Comparison of ENCODE assay signal across 22 mouse cellular contexts in genomic region chr15:86506666-86507065, GRCm38 (mm10).
"Had no signal": no experiment of that assay in that cellular context is flagged by ENCODE, and none has a peak within 500 bp of the region (broad histone marks: within the 10 kb centered on the region; RNA-seq: fewer than 3 reads in every experiment).

No protein-coding gene starts in this region.

- DNase-seq: kidney, adult 18-20 months; kidney, postnatal 25 days; left cerebral cortex, postnatal 4 days; liver; lung, adult 18-20 months; lung, postnatal 10 days; lung, postnatal 36 days; retina, postnatal 1 day; right cerebral cortex, postnatal 25 days; spleen, adult 18-20 months; thymus, postnatal 25 days had no signal

- H3K4me1 ChIP-seq: limb, embryonic 13.5 days; liver, embryonic 12.5 days; liver, embryonic 15.5 days; lung, embryonic 15.5 days; neural tube, embryonic 12.5 days; stomach, embryonic 15.5 days had no signal

- H3K4me3 ChIP-seq: layer of hippocampus, adult 2 months; limb, embryonic 13.5 days; liver, embryonic 12.5 days; liver, embryonic 15.5 days; lung, embryonic 15.5 days; midbrain, embryonic 12.5 days; neural tube, embryonic 12.5 days; stomach, embryonic 15.5 days had no signal

- H3K9me3 ChIP-seq: limb, embryonic 13.5 days; liver, embryonic 12.5 days; liver, embryonic 15.5 days; lung, embryonic 15.5 days; midbrain, embryonic 12.5 days; neural tube, embryonic 12.5 days; stomach, embryonic 15.5 days had no signal

- ATAC-seq: intestine, embryonic 16.5 days; liver, embryonic 12.5 days; midbrain, embryonic 16.5 days had no signal

- H3K27me3 ChIP-seq: limb, embryonic 13.5 days; liver, embryonic 12.5 days; liver, embryonic 15.5 days; lung, embryonic 15.5 days; midbrain, embryonic 12.5 days; neural tube, embryonic 12.5 days; stomach, embryonic 15.5 days had no signal

- H3K36me3 ChIP-seq: limb, embryonic 13.5 days; liver, embryonic 12.5 days; liver, embryonic 15.5 days; lung, embryonic 15.5 days; midbrain, embryonic 12.5 days; neural tube, embryonic 12.5 days; stomach, embryonic 15.5 days had no signal

- H3K9ac ChIP-seq: limb, embryonic 13.5 days; liver, embryonic 12.5 days; liver, embryonic 15.5 days; lung, embryonic 15.5 days; midbrain, embryonic 12.5 days; neural tube, embryonic 12.5 days; stomach, embryonic 15.5 days had no signal

- H3K4me2 ChIP-seq: limb, embryonic 13.5 days; liver, embryonic 12.5 days; liver, embryonic 15.5 days; lung, embryonic 15.5 days; midbrain, embryonic 12.5 days; neural tube, embryonic 12.5 days; stomach, embryonic 15.5 days had no signal

- H3K27ac ChIP-seq: kidney, postnatal 0 days; layer of hippocampus, adult 2 months; limb, embryonic 13.5 days; liver, embryonic 12.5 days; liver, embryonic 15.5 days; lung, embryonic 15.5 days; midbrain, embryonic 12.5 days; neural tube, embryonic 12.5 days; stomach, embryonic 15.5 days had no signal
